Mouse (Mus musculus) frontal cortex, postnatal 10 days (tissue): ENCODE data around the gene Ccnt1.

Experiments used
- DNase-seq, 2 experiments: peaks; one replicate each; pipeline ENCODE4 v3.0.0; 2022; ENCODE audit warnings: low spot score in 2 of 2, mixed read lengths in 1 of 2

Ccnt1 gene

DNA sequence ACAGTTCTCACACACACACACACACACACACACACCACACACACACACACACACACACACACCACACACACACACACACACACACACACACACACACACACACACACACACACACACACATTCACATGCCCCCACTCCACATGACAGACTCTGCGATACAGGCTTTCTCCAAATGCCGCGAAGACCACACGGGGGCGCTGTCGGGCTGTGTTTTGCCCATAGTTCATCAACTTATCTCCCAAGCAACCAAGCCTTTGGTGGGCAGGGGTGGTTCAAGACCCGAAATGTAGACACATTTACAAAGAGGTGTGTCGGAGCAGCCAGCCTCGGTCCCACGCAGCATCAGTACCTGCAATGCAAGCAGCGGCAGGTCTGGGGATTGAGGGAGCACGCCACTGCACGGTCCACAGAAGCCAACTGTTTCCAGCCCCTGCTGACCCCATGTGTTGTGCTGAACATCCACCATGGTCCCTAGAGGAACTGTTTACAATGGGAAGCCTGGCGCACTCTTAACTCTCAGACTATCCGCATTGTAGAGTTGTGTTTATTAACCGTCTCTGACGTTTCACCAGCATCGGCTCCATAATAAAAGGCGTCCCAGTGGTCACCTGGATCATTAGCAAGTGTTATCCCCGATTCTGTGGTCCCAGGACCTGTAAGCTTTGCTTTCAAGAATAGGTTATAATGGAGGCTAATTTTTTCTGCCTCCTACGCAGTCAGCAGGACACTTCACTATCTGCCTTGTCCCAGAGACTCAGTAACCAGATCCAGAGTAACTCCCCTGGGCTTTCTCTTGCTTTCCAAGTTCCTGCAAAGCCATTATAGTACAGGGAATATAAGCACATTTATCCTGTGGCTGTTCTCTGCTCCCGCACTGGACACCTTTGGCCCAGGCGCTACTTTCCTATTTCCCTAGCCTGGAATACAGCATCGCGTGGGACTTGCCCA, 60.0 kb downstream of the Ccnt1 start:
- peak in 1 of 2 experiments; percentile 52 for DNase-seq

DNA sequence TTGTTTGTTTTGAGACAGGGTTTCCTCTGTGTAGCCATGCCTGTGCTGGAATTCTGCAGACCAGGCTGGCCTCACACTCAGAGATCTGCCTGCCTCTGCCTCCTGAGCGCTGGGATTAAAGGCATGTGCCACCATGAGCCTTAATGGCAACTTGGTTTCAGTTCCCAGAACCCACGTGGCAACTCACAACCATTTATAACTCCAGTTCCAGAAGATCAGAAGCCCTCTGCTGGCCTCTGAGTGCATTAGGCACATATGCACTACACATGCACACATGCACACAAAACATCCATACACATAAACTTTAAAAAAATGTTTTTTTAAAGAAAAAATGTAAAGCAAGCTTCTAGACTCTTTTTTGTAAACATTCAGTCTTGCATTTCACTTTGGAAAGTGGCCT, 61.3 kb downstream of the Ccnt1 start:
- DNase-seq = no peak

DNA sequence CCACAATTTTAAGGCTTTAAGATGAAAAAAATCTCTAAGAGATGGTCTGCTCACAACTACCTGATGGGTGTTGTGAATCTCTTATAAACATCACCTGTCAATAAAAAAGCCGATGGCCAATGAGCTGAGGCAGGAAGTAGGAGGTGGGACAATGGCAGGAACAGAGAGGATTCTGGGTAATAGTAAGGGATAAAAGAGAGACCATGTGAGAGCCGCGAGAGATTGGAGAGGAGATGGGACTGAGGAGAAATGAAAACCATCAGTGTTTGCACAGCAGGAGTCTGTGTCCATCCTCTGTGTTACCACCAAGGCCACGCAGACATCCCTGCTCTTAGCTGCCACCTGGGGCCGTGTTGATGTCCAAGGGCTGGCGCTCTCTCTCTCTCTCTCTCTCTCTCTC, 63.4 kb downstream of the Ccnt1 start:
- no peak for DNase-seq

DNA sequence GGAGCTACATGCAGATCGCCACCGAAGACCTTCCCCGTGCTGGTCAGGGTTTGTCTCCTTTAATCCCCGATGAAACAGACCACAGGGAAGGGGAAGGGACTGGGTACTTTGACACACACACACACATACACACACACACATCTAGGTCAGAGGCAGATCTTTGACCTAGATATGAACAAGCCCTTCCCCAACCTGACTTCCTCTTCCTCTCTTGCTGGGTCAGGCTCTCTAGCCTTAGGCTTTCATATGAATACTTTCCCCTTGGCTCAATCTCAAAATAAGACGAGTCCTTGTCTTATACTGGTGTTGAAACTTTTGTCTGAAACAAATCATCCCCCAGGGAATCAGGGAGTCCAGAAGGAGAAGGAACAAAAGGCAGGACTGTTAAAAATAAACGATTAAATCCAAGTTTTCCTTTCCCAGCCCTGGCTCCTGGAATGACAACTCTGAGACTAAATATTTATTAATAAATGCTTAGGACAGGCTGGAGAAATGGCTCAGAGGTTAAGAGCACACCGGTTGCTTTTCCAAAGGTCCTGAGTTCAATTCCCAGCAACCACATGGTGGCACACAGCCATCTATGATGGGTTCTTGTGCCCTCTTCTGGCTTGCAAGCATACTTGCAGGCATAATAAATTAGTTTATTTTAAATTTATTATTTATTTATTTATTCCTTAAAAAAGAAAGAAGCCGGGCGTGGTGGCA, 64.3 kb downstream of the Ccnt1 start:
- no peak for DNase-seq

DNA sequence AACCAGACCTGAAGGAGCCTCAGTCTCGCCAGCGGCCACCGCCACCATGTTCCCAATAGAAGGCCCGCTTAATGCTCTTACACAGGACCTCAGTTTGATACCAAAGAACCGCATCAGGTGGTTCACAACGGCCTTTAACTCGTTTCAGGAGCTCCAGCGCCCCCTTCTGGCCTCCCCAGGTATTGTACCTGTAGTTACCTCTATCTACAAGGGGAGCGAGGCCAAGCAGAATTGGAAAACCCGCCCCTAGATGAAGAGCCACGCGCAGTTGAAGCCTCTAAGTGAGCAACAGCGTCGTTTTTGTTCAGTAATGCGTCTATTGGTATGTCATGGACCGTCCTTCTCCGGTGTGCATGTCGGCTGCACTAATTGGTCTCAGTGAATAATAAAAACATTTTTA, 66.2 kb downstream of the Ccnt1 start:
- DNase-seq = peak in 1 of 2 experiments; percentile 61

DNA sequence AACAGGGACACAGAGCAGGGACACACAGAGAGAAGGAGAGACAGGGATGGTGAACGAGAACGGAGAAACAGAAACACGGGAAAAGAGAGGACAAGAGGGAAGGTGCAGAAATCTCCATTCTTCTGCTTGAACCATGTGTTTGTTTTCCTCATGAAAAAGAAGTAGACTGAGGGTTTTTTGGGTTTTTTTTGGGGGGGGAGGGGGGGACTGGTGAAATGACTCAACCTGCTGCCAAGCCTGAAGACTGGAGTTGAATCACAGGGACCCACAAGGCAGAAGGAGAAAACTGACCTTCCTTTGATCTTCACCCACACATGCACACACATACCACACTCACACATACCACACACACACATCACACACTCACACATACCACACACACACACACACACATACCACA, 67.4 kb downstream of the Ccnt1 start:
- no peak for DNase-seq

DNA sequence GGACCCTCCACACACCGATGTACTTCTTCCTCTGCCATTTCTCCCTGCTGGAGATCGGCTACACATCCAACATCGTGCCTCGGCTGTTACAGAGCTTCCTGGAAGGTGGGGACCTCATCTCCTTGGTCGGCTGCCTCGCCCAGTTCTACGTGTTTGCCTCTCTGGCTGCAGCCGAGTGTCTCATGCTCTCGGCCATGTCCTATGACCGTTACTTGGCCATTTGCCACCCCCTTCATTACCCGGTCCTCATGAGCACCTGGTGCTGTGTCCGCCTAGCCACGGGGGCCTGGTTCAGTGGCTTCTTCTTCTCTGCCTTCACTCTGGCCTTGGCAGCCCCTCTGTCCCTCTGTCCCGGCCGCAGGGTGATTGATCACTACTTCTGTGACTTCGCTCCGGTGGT, 73.1 kb downstream of the Ccnt1 start:
- no peak for DNase-seq

DNA sequence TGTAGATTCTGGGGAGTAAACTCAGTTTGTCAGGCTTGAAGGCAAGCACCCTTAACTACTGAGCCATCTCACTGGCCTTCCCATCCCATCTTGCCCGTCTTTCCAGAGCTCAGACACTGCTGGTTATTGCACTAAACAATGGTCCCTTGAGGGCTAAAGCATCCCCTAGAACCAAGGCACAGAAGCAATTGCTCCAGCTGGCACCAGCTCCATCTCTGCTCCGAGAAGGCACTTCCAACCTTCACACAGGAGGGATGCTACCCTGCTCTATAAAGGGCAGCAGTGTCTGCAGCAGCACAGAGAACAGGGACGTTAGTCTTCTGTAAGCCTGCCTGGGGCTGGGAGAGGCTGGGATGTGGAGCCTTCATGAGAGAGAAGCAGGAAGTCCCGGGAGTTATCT, 78.6 kb downstream of the Ccnt1 start, which contains the start of gene Olfr279:
Gene Olfr279 (plus strand): TSS at position 301 of the 400 bp plus-strand sequence.
- DNase-seq = no peak

DNA sequence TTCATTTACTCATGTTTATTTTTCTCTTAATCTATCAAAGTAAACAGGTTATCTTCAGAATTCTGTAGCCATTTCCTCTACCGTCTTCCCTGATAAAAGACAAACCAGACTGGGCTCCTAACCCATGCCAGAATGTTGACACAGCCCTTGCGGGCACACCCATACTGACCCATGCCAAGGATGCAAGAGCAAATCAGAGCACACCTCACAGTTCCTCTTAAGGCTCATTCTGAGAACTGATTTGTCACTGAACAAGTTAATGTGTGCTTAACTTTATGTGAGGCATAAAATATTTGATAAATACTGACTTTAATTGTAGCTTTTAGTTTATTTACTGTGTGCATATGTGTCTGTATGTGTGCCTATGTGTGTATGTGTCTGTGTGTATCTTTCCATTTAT, 79.4 kb downstream of the Ccnt1 start:
- DNase-seq = no peak
